Mouse (Mus musculus) gastrocnemius, adult 2 months (tissue): ENCODE measurements around the gene Pitpnb. TPM values are rescaled to one million over a fixed set of nuclear protein-coding genes. Genes with fewer than 3 reads are reported as not detected.

Experiments used
- DNase-seq: peaks from one replicate; pipeline ENCODE4 v3.0.0; 2022
- H3K27ac ChIP-seq: fragments of 200-600 bp; 2 replicates; pipeline ENCODE4 v1.8.1; 2022; ENCODE audit warnings: mild to moderate bottlenecking
- H3K4me3 ChIP-seq: fragments of 200-600 bp; 2 replicates; pipeline ENCODE4 v1.8.1; 2022; ENCODE audit warnings: mild to moderate bottlenecking, moderate library complexity
- CTCF ChIP-seq: fragments of 200-600 bp; IDR thresholded peaks from 2 replicates; pipeline ENCODE4 v1.8.1; 2022; ENCODE audit warnings: antibody characterized with exemption, mild to moderate bottlenecking, moderate library complexity
- intact Hi-C: fragments of 180-260 bp; cut with DNase I; formaldehyde crosslinking; loops from one replicate; pipeline ENCODE4 v1.15.1; 2025
- total RNA-seq, 2 experiments: library from RNA; stranded (reverse); gene quantifications; 2 replicates each; pipeline ENCODE4 v1.2.3; 2021

Pitpnb gene
- total RNA-seq, 2 experiments from 2014 or later: 20.7 to 25.8 TPM

- TF ChIP-seq CTCF: no peak
- DNase-seq: no peak
- intact Hi-C loops: loop anchor here (5.0 kb wide), 1 partner anchor 86 kb away; no protein-coding TSS in a partner anchor
- H3K4me3 ChIP-seq: peak overlapping the region; percentile 98
- peak overlapping the region; percentile 92 for H3K27ac ChIP-seq
These were observed 90.9 kb downstream of the Pitpnb start for GRCm38 (mm10) chr5:111421424-111421823.

GRCm38 (mm10) chr5:111422058-111422800 lies 91.7 kb downstream of the Pitpnb start:
- DNase-seq: no peak
- no peak for TF ChIP-seq CTCF
- intact Hi-C loops: loop anchor here (5.0 kb wide), 1 partner anchor 85 kb away; no protein-coding TSS in a partner anchor
- H3K4me3 ChIP-seq: peak overlapping the region; percentile 98
- peak overlapping the region; percentile 92 for H3K27ac ChIP-seq

GRCm38 (mm10) chr5:111423011-111423410 lies 92.4 kb downstream of the Pitpnb start:
- Histone ChIP-seq H3K4me3 (peak overlapping the region; percentile 98), H3K27ac (peak overlapping the region; percentile 92)
- intact Hi-C loops: loop anchor here (5.0 kb wide), 1 partner anchor 84 kb away; no protein-coding TSS in a partner anchor
- no peak for TF ChIP-seq CTCF
- DNase-seq: no peak

- Histone ChIP-seq H3K27ac (peak overlapping the region; percentile 92), H3K4me3 (peak overlapping the region; percentile 98)
- no peak for TF ChIP-seq CTCF
- no peak for DNase-seq
- intact Hi-C loops: loop anchor here (5.0 kb wide), 1 partner anchor 84 kb away; no protein-coding TSS in a partner anchor
These were observed 93.1 kb downstream of the Pitpnb start for GRCm38 (mm10) chr5:111423616-111424015.

- no peak for DNase-seq
- intact Hi-C loops: no loop called here
- no peak for TF ChIP-seq CTCF
- Histone ChIP-seq H3K4me3 (peak overlapping the region; percentile 98), H3K27ac (peak overlapping the region; percentile 92)
These were observed 95.2 kb downstream of the Pitpnb start for GRCm38 (mm10) chr5:111425813-111426212.

- TF ChIP-seq CTCF: no peak
- peak overlapping the region; percentile 98 for H3K4me3 ChIP-seq
- peak overlapping the region; percentile 92 for H3K27ac ChIP-seq
- DNase-seq: no peak
- intact Hi-C loops: no loop called here
These were observed 95.7 kb downstream of the Pitpnb start for GRCm38 (mm10) chr5:111426249-111426648.

- Histone ChIP-seq H3K4me3 (no peak overlapping the region), H3K27ac (peak overlapping the region; percentile 69)
- intact Hi-C loops: no loop called here
- no peak for TF ChIP-seq CTCF
- no peak for DNase-seq
These were observed 98.3 kb downstream of the Pitpnb start for GRCm38 (mm10) chr5:111428882-111429281.

- no peak for DNase-seq
- Histone ChIP-seq H3K4me3 (peak overlapping the region; percentile 45), H3K27ac (peak overlapping the region; percentile 69)
- TF ChIP-seq CTCF: no peak
- intact Hi-C loops: no loop called here
These were observed 99.2 kb downstream of the Pitpnb start for GRCm38 (mm10) chr5:111429726-111430125.

- DNase-seq: peak; percentile 56
- Histone ChIP-seq H3K4me3 (peak overlapping the region; percentile 24), H3K27ac (peak overlapping the region; percentile 68)
- intact Hi-C loops: no loop called here
- no peak for TF ChIP-seq CTCF
These were observed 100.6 kb downstream of the Pitpnb start for GRCm38 (mm10) chr5:111431007-111431730.

GRCm38 (mm10) chr5:111432842-111433241 lies 102.3 kb downstream of the Pitpnb start:
- TF ChIP-seq CTCF: no peak
- intact Hi-C loops: no loop called here
- H3K4me3 ChIP-seq: no peak overlapping the region
- H3K27ac ChIP-seq: no peak overlapping the region
- no peak for DNase-seq

GRCm38 (mm10) chr5:111434342-111434842 lies 103.8 kb downstream of the Pitpnb start:
- Histone ChIP-seq H3K27ac (no peak overlapping the region), H3K4me3 (no peak overlapping the region)
- intact Hi-C loops: no loop called here
- DNase-seq: no peak
- TF ChIP-seq CTCF: no peak

- DNase-seq: no peak
- TF ChIP-seq CTCF: no peak
- Histone ChIP-seq H3K4me3 (no peak overlapping the region), H3K27ac (peak overlapping the region; percentile 55)
- intact Hi-C loops: loop anchor here (5.0 kb wide), 1 partner anchor 76 kb away; no protein-coding TSS in a partner anchor
These were observed 105.7 kb downstream of the Pitpnb start for GRCm38 (mm10) chr5:111436260-111436659.

GRCm38 (mm10) chr5:111437205-111437604 lies 106.6 kb downstream of the Pitpnb start:
- intact Hi-C loops: loop anchor here (5.0 kb wide), 1 partner anchor 75 kb away; no protein-coding TSS in a partner anchor
- Histone ChIP-seq H3K27ac (peak overlapping the region; percentile 49; the same call in 1 of the 2 replicates), H3K4me3 (no peak overlapping the region)
- DNase-seq: no peak
- no peak for TF ChIP-seq CTCF

Other genes starting within 250 kb of the Pitpnb start
- gene Mn1, start 86.6 kb downstream of the Pitpnb start, total RNA-seq: 10 to 100 TPM; 43.9 to 85.9 TPM